Mouse (Mus musculus) urinary bladder, postnatal 10 days (tissue): ENCODE data around the gene Plaur.
"Not testable (repeated sequence)": the region's sequence is repeated elsewhere in the genome, so short reads cannot be mapped to it uniquely, and the experiment has no call there.

Source experiments
- DNase-seq: peaks from one replicate; pipeline ENCODE4 v3.0.0; 2022; ENCODE audit warnings: low spot score

The Plaur gene

DNA sequence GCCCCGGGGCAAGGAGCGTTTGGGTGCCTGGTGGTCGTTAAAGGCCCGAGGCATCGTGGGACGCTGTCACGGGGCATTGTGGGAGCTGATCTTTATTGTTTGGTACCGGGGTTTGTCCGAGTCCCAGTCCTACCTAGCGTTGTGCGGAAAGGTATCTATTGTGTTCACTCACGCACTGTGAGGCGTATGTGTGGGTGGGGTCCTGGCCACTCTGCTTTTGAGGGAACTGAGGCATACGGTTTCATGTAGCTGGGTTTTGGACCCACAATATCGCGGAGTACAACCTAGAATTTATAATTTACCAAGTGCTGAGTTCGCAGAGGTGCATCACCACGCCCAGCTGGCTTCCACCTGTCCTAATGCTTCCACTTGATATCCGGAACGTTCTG lies 45.4 kb downstream of the Plaur start:
- DNase-seq = no peak

DNA sequence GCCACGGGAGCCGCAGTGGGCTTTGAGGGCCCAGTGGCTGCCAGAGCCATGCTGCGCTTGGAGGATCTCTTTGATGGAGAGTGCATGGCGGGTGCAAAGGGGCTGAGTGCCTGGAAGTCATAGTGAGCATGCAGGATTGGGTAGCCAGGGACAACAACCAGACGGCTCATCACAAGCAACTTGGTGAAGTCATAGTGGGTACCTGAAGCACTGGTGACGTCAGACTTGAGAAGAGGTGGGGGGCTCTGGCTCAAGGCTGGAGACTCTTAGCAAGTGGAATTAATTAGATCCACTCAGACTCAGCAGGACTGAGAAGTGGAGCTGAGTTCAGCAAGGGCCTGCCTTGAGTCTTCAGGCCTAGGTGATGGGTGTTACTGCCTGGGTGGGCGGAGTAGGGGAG lies 50.1 kb downstream of the Plaur start, which contains the start of gene AC161166.1:
Gene AC161166.1, minus strand, starts transcription at position 101 of the 400 bp plus-strand sequence.
- no peak for DNase-seq

GRCm38 (mm10) chr7:24516319-24516718 lies 54.0 kb downstream of the Plaur start:
- not testable (repeated sequence) for DNase-seq

GRCm38 (mm10) chr7:24517077-24517476 lies 54.8 kb downstream of the Plaur start:
- no peak for DNase-seq

GRCm38 (mm10) chr7:24517654-24518053 lies 55.4 kb downstream of the Plaur start:
- no peak for DNase-seq

- DNase-seq = no peak
Measured at GRCm38 (mm10) chr7:24519130-24519529, 56.8 kb downstream of the Plaur start.

DNA sequence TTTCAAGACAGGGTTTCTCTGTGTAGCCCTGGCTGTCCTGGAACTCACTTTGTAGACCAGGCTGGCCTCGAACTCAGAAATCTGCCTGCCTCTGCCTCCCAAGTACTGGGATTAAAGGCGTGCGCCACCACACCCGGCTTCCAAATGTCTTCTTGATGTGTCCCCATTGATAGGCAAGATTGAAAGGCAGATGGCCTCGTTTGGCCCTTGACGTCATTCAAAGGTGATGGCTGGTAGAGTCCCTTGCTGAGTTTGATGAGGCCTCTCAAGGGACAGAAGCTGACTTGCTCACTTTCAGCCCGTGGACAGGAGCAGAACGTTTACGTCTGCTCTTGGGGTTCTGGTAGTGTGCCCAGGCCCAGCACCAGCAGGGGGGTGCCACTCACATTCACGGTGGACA lies 57.8 kb downstream of the Plaur start:
- not testable (repeated sequence) for DNase-seq

DNA sequence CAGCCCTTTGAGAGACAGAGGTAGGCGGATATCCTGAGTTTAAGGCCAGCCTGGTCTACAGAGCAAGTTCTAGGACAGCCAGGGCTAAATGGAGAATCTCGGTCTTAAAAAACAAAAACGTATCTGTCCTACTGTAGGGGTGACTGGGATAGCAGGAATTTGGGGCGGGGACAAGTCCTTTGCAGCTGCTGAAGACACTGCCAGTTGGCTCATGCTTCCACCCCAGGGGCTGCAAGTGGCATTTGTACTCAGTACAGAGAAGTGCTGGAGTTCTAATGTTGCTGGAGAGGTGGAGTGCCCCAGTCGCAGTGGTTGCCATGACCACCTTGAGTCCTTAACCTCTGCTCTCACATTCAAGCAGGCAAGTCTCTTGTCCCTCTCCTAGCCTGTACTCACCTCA lies 60.5 kb downstream of the Plaur start:
- no peak for DNase-seq

DNA sequence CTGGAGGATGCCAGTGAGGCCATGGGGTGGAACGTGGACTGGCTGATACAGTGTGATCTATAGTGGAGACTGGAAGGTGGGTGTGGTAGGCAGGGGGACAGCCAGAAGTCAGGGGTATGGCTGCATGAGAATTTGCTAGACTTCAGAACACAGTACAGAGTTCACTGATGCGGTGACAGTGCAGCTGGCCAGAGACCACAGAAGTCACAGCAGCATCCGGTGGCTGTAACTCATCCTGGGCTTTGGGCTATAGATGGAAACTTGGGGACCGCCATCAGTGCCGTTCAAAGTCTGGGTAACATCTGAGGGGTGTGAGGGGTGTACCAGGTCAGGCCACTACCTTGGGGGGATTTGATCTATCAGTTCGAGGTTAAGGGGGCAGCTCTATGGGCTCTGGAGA lies 61.4 kb downstream of the Plaur start:
- DNase-seq = no peak

DNA sequence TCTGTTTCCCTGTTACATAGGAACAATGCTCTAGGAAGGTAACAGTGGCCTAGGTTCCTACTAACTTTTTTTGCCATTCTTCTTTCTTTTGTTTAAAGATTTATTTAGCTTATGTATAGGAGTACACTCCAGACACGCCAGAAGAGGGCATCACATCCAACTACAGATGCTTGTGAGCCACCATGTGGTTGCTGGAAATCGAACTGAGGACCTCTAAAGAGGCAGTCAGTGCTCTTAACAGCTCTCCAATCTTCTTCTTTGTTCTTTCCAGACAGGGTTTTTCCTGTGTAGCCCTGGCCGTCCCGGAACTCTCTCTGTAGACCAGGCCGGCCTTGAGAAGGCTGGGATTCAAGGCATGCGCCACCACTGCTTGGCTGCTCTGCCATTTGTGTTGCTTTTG lies 62.7 kb downstream of the Plaur start:
- DNase-seq = no peak
